Mouse (Mus musculus) gastrocnemius, postnatal 14 days (tissue): ENCODE data around the gene Enc1. TPM values are rescaled to one million over a fixed set of nuclear protein-coding genes. Genes with fewer than 3 reads are reported as not detected.
"Not testable (repeated sequence)": the region's sequence is repeated elsewhere in the genome, so short reads cannot be mapped to it uniquely, and the experiment has no call there.

Experiments
- DNase-seq: peaks from one replicate; pipeline ENCODE4 v3.0.0; 2021; ENCODE audit warnings: mixed read lengths
- intact Hi-C: fragments of 180-260 bp; cut with DNase I; formaldehyde crosslinking; loops from one replicate; pipeline ENCODE4 v1.15.1; 2025; ENCODE audit warnings: low total_unique reads
- total RNA-seq, 2 experiments: library from RNA; stranded (reverse); gene quantifications; 2 replicates each; pipeline ENCODE4 v1.2.3; 2021

Gene Enc1
- total RNA-seq, 2 experiments from 2014 or later = 3.2 to 3.6 TPM

GRCm38 (mm10) chr13:97247754-97248153 lies 6.8 kb downstream of the Enc1 start:
- no peak for DNase-seq
- intact Hi-C loops = loop anchor here (5.0 to 10.0 kb wide), 2 partner anchors 45 to 597 kb away; no protein-coding TSS in a partner anchor

GRCm38 (mm10) chr13:97249051-97249461 lies 8.2 kb downstream of the Enc1 start:
- intact Hi-C loops = loop anchor here (5.0 to 10.0 kb wide), 2 partner anchors 43 to 596 kb away; no protein-coding TSS in a partner anchor

GRCm38 (mm10) chr13:97249507-97250078 lies 8.7 kb downstream of the Enc1 start:
- no peak for DNase-seq
- intact Hi-C loops = loop anchor here (5.0 to 10.0 kb wide), 2 partner anchors 43 to 595 kb away; no protein-coding TSS in a partner anchor

More at GRCm38 (mm10) chr13:97249051-97249461, 8.2 kb downstream of the Enc1 start:
- DNase-seq = no peak

GRCm38 (mm10) chr13:97250148-97250547 lies 9.2 kb downstream of the Enc1 start:
- intact Hi-C loops = no loop called here
- DNase-seq = no peak

- no peak for DNase-seq
- intact Hi-C loops = no loop called here
These were observed 9.9 kb downstream of the Enc1 start for GRCm38 (mm10) chr13:97250551-97251380.

GRCm38 (mm10) chr13:97251736-97252135 lies 10.8 kb downstream of the Enc1 start:
- no peak for DNase-seq
- intact Hi-C loops = no loop called here

- intact Hi-C loops = no loop called here
- no peak for DNase-seq
These were observed 11.6 kb downstream of the Enc1 start for GRCm38 (mm10) chr13:97252469-97252868.

- intact Hi-C loops = no loop called here
- no peak for DNase-seq
These were observed 12.6 kb downstream of the Enc1 start for GRCm38 (mm10) chr13:97253418-97253981.

- intact Hi-C loops = no loop called here
- no peak for DNase-seq
These were observed 13.1 kb downstream of the Enc1 start for GRCm38 (mm10) chr13:97253994-97254393.

GRCm38 (mm10) chr13:97254564-97255164 lies 13.8 kb downstream of the Enc1 start:
- intact Hi-C loops = no loop called here
- no peak for DNase-seq

- intact Hi-C loops = no loop called here
These were observed 15.3 kb downstream of the Enc1 start for GRCm38 (mm10) chr13:97255976-97256848.

GRCm38 (mm10) chr13:97256849-97257379 lies 16.0 kb downstream of the Enc1 start:
- no peak for DNase-seq
- intact Hi-C loops = no loop called here

More at GRCm38 (mm10) chr13:97255976-97256848, 15.3 kb downstream of the Enc1 start:
- no peak for DNase-seq

GRCm38 (mm10) chr13:97259271-97259670 lies 18.4 kb downstream of the Enc1 start:
- no peak for DNase-seq
- intact Hi-C loops = no loop called here

GRCm38 (mm10) chr13:97260456-97261180 lies 19.7 kb downstream of the Enc1 start:
- DNase-seq = no peak
- intact Hi-C loops = no loop called here

GRCm38 (mm10) chr13:97261549-97261948 lies 20.6 kb downstream of the Enc1 start:
- no peak for DNase-seq
- intact Hi-C loops = no loop called here

- intact Hi-C loops = no loop called here
- no peak for DNase-seq
These were observed 21.8 kb downstream of the Enc1 start for GRCm38 (mm10) chr13:97262676-97263075.

GRCm38 (mm10) chr13:97265534-97265933 lies 24.6 kb downstream of the Enc1 start:
- intact Hi-C loops, DNase-seq: not testable (repeated sequence)

- intact Hi-C loops = no loop called here
- no peak for DNase-seq
These were observed 29.8 kb downstream of the Enc1 start for GRCm38 (mm10) chr13:97270723-97271122.
